16 mouse cellular contexts compared by ENCODE assay signal in the genomic region with DNA sequence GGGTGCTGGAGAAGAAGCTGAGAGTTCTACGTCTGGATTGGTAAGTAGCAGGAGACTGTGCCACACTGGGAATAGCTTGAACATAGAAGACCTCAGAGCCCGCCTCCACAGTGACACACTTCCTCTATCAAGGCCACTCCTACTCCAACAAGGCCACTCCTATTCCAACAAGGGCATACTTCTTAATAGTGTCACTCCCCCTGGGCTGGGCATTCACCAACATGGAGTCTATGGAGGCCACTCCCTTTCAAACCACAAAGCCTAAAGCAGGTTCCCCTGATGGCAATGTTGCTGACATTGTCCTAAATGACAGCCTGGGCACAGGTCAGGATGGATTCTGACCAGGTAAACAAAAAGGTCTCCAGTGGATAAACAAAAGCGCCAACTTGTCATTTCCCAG.
"Had no signal": no experiment of that assay in that cellular context is flagged by ENCODE, and none has a peak within 500 bp of the region (broad histone marks: within the 10 kb centered on the region; RNA-seq: fewer than 3 reads in every experiment).

No protein-coding gene starts in this region.

- H3K9me3 ChIP-seq: limb, embryonic 10.5 days; midbrain, embryonic 12.5 days; neural tube, embryonic 13.5 days; stomach, embryonic 15.5 days had no signal

- ATAC-seq: intestine, postnatal 0 days; midbrain, embryonic 16.5 days had no signal

- H3K36me3 ChIP-seq: limb, embryonic 10.5 days; midbrain, embryonic 12.5 days; neural tube, embryonic 13.5 days; stomach, embryonic 15.5 days had no signal

- H3K4me2 ChIP-seq: midbrain, embryonic 12.5 days; neural tube, embryonic 13.5 days; stomach, embryonic 15.5 days had no signal

- H3K4me3 ChIP-seq: layer of hippocampus, adult 2 months; limb, embryonic 10.5 days; megakaryocyte, embryonic 14.5 days; midbrain, embryonic 12.5 days; neural tube, embryonic 13.5 days; stomach, embryonic 15.5 days had no signal

- H3K4me1 ChIP-seq: limb, embryonic 10.5 days; stomach, embryonic 15.5 days had no signal

- H3K27me3 ChIP-seq: megakaryocyte, embryonic 14.5 days; midbrain, embryonic 12.5 days; neural tube, embryonic 13.5 days; stomach, embryonic 15.5 days had no signal

- DNase-seq: kidney, adult 9 months; kidney, postnatal 4 days; lung, adult 18-20 months; lung, postnatal 10 days; lung, postnatal 4 days; retina, postnatal 1 day; thymus, postnatal 36 days had no signal

- H3K9ac ChIP-seq: midbrain, embryonic 12.5 days; neural tube, embryonic 13.5 days; stomach, embryonic 15.5 days had no signal

- H3K27ac ChIP-seq: kidney, postnatal 0 days; layer of hippocampus, adult 2 months; limb, embryonic 10.5 days; midbrain, embryonic 12.5 days; neural tube, embryonic 13.5 days; stomach, embryonic 15.5 days had no signal
